Mouse (Mus musculus): Measurements from ENCODE around the gene Cbarp. TPM values are rescaled to one million over a fixed set of nuclear protein-coding genes. Genes with fewer than 3 reads are reported as not detected.
A peak's percentile ranks its signal among the peaks of the same experiment; 100 is the strongest.

The Cbarp gene
- total RNA-seq, 2 experiments from 2014 or later, result 437 to 473 TPM

- intact Hi-C loops (cut with DNase I), result no loop called here
Observed at GRCm38 (mm10) chr10:80159561-80160454, 19.2 kb upstream of the Cbarp start.

DNA sequence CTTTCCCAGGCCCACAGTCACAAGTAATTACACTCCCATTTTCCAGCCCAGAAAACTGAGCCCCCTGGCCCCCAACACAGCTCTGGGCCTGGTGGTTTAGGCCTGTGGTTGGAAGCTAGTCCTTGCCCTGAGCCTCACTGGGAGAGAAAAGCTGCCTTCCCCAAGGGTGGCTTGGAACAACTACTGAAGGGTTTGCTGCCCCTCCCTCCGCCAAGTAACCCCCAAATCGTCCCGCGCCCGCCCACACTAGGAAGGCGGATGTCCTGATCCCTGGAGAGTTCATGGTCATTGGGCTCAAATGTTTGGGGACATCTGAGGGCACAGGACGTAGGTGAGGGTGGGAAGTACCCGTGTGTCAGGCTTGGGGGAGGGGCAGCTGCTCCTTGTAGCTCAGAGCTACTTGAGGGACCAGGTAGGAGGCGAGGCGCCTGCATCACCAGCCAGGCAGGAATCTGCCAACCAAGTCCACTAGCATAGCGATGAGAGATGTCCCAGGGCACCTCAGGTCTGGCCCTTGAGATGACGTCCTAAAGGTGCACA, 18.5 kb upstream of the Cbarp start:
- intact Hi-C loops (cut with DNase I), result no loop called here
- peak in 1 of 2 experiments; percentile 54 for DNase-seq (ENCODE audit: low spot score in 2 of 2)

More at GRCm38 (mm10) chr10:80159561-80160454, 19.2 kb upstream of the Cbarp start:
- peak; percentile 99 for DNase-seq (ENCODE audit: low spot score in 2 of 2)

DNA sequence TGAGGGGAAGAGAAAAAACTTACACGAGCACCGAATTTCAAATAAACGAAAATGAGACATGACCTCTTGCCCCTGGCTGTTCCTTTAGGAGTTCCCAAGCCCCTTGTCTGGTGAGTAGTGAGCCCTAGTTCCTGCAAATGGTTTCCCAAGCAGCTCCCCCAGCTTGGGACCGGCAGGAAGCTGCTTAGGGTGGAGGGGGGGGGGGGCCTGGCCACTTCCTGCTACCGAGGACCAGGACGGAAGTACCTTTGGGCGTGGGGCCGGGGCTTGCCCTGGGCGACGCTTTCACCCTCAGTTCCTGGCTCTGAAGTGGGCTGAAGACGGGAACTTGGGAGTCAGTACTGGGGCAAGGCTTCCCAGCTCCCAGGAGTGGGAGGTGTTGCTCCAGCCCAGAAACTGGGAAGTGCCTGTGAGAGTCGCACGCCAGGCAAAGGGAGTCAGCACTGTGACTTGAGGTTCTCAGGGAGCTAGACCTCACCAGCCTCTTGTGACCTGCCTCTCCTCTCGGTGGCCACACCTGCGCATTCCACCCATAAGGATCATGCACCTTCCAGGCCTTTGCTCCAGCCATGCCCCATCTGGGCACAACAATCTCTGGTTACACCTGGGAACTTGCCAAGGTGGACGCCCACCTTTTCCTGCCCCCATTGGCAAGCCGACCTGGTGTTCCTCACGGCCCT, 17.8 kb upstream of the Cbarp start:
- intact Hi-C loops (cut with DNase I), result no loop called here
- DNase-seq (ENCODE audit: low spot score in 2 of 2), result no peak

- intact Hi-C loops (cut with DNase I), result no loop called here
- DNase-seq (ENCODE audit: low spot score in 2 of 2), result no peak
Observed at GRCm38 (mm10) chr10:80157141-80157929, 16.7 kb upstream of the Cbarp start.

- intact Hi-C loops (cut with DNase I), result no loop called here
- DNase-seq (ENCODE audit: low spot score in 2 of 2), result no peak
Observed at GRCm38 (mm10) chr10:80156752-80157053, 16.1 kb upstream of the Cbarp start.

DNA sequence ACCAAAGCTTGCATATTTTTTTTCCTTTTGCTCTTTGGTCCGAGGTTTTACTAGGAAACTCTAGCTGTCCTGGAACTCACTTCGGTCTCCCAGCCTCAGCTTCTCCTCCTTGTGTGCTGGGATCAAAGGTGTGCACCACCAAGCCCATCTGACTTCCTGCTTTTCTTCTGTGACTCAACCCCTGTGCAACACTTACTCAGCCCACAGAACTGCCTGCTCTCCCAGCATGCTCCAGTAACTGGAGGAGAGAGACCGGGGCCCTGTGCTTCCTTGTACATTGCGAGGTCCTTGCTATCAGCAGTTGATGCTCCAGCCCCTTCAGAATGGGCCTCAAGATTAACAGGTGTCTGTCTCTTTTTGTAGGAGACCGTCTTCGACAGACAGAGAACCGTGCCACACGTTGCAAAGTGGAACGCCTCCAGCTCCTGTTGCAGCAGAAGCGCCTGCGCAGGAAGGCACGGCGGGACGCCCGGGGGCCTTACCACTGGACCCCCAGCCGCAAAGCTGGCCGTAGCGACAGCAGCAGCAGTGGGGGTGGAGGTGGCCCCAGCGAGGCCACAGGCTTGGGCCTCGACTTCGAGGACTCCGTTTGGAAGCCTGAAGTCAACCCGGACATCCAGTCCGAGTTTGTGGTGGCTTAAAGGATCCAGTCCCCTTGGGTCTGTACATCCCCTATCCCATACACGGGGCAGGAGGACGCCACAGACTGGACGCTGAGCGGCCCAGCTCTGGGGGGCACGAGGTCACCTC, 15.5 kb upstream of the Cbarp start:
- DNase-seq (ENCODE audit: low spot score in 2 of 2), result no peak
- intact Hi-C loops (cut with DNase I), result no loop called here

DNA sequence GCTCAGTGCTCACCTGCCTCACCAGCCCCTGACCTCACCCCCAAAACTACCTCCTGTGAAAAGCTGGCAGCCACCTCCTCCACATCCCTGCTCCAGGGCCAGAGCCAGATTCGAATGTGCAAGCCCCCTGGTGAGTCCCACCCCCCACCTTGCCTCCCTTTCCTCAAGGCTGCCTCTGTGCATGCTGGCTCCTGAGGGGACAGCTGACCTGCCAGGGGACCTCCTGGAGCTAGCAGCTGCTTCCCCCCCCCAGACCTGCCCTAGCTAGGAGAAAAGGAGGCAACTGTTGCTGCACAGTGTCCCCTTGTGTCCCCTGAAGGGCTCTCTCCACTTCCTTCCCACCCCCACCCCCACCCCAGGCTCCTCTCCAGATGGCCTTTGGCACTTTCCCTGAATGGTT, 14.6 kb upstream of the Cbarp start:
- DNase-seq (ENCODE audit: low spot score in 2 of 2), result no peak
- intact Hi-C loops (cut with DNase I), result no loop called here

GRCm38 (mm10) chr10:80154384-80154783, 13.7 kb upstream of the Cbarp start:
- DNase-seq (ENCODE audit: low spot score in 2 of 2), result no peak
- intact Hi-C loops (cut with DNase I), result no loop called here

DNA sequence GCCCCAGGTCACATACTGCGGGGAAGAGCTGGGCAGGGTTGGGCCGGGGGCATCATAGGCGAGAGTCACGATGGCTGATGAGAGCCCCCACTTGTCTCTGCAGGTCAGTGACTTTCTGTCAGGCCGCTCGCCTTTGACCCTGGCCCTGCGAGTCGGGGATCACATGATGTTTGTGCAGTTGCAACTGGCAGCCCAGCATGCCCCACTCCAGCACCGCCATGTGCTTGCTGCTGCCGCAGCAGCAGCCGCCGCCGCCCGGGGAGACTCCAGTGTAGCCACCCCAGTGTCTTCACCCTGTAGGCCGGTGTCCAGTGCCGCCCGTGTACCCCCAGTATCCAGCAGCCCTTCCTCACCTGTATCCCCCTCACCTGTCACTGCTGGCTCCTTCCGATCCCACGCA, 13.1 kb upstream of the Cbarp start:
- intact Hi-C loops (cut with DNase I), result no loop called here
- no peak for DNase-seq (ENCODE audit: low spot score in 2 of 2)

- intact Hi-C loops (cut with DNase I), result no loop called here
- DNase-seq (ENCODE audit: low spot score in 2 of 2), result peak in 1 of 2 experiments; percentile 36
Observed at GRCm38 (mm10) chr10:80152873-80153260, 12.2 kb upstream of the Cbarp start.

- intact Hi-C loops (cut with DNase I), result no loop called here
- DNase-seq (ENCODE audit: low spot score in 2 of 2), result peak in 1 of 2 experiments; percentile 45
Observed at GRCm38 (mm10) chr10:80152071-80152872, 11.6 kb upstream of the Cbarp start.

- intact Hi-C loops (cut with DNase I), result no loop called here
- DNase-seq (ENCODE audit: low spot score in 2 of 2), result peak in 1 of 2 experiments; percentile 76
Observed at GRCm38 (mm10) chr10:80151211-80152034, 10.8 kb upstream of the Cbarp start.

- intact Hi-C loops (cut with DNase I), result no loop called here
- peak; percentile 59 to 63 for DNase-seq (ENCODE audit: low spot score in 2 of 2)
Observed at GRCm38 (mm10) chr10:80150226-80151210, 9.9 kb upstream of the Cbarp start.

DNA sequence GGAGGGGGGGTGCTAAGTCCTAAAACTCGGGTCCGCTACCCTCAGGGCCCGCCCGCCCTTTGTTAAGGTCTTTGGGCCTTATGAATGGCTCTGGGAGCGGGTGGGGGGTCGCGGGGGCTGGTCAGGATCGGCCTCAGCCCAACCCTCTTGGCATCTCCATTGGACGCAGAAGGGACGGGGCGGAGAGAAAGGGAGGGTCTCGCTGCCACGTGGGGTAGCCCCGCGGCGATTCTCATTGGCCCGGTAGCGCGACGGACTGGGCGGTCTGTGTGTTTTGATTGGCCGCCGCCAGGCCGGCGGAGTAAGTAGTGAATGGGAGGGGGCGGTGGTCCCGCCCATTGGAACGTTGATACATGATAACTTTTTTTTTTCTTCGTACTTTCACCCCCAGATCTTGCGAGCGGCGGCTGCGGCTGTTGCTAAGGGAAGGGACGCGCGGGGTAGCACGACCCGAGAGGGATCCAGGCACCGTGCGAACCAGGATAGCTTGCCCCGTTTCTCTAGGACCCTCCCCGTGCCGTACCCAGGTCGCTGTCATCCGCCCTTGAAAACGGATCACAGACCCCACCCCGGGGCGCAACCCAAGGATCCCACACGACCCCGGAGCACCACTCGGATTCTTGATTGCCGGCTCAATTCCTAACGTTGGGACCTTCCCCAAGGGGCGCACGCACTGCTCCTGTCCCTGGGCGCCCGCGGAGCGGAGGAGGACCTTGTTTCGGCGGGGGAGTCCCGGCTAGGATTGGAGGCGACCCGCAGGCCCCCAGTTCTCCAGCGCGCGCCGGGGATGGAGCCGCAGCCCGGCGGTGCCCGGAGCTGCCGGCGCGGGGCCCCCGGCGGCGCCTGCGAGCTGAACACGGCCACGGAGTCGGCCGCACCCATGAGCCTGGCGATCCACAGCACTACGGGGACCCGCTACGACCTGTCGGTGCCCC, 8.9 kb upstream of the Cbarp start:
- intact Hi-C loops (cut with DNase I), result no loop called here
- DNase-seq (ENCODE audit: low spot score in 2 of 2), result peak; percentile 99

DNA sequence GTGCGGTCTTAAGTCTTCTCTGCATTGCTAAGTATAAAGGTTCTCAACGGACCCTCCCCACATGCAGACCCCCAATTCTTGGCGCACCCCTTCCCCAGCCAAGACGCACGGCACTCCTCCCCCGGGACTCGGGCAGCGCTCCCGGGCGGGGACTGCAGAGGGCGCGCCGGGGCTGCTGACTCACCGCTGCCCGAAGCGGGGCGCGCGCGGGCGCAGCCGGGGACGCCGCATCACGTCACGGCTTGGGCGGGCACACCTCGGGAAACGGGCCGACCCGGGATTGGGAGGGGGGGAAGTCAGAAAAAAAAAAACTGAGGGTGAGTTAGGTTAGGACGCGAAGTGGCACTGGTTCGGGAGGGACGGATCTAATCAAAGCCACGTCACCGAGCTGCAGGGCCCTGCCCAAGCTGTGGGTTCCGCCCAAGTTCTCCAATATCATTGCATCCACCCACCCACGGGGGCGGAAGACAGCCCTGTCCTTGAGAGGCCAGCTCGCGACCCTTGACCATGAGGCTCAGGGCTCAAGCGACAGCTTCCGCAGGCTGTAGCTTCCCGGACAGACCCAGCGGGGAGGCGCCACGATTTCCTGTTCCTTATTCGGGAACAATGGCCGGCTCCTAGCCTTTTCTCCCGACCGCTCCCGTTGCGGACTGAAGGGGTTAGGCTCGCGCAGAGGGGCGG, 8.1 kb upstream of the Cbarp start:
- peak; percentile 93 to 95 for DNase-seq (ENCODE audit: low spot score in 2 of 2)
- intact Hi-C loops (cut with DNase I), result loop anchor here (1.0 kb wide), 1 partner anchor 17 kb away; the partner anchor contains the start of gene Cirbp
